Mouse (Mus musculus) adrenal gland (tissue): ENCODE results near the gene Pgghg.
"Not testable (repeated sequence)": the region's sequence is repeated elsewhere in the genome, so short reads cannot be mapped to it uniquely, and the experiment has no call there.

Experiments
- intact Hi-C: fragments of 180-260 bp; cut with DNase I; formaldehyde crosslinking; loops from one replicate; pipeline ENCODE4 v1.15.1; 2025

Gene Pgghg

GRCm38 (mm10) chr7:140953800-140954732 is 12.9 kb downstream of the Pgghg start:
- intact Hi-C loops: no loop called here

GRCm38 (mm10) chr7:140954733-140955071 is 13.5 kb downstream of the Pgghg start:
- intact Hi-C loops: loop anchor here (5.0 kb wide), 1 partner anchor 53 kb away; no protein-coding TSS in a partner anchor

- intact Hi-C loops: loop anchor here (5.0 kb wide), 1 partner anchor 52 kb away; no protein-coding TSS in a partner anchor
Measured at GRCm38 (mm10) chr7:140955342-140955741, 14.2 kb downstream of the Pgghg start.

- intact Hi-C loops: loop anchor here (5.0 kb wide), 1 partner anchor 51 kb away; no protein-coding TSS in a partner anchor
Measured at GRCm38 (mm10) chr7:140955758-140956555, 14.8 kb downstream of the Pgghg start, which contains the start of the genes Gm45717 and Ifitm2. Gene Gm45717 (minus strand): TSS chr7:140955937. Gene Ifitm2 (minus strand): TSS chr7:140955987.

GRCm38 (mm10) chr7:140956556-140956869 is 15.3 kb downstream of the Pgghg start:
- intact Hi-C loops: loop anchor here (5.0 kb wide), 1 partner anchor 51 kb away; no protein-coding TSS in a partner anchor

DNA sequence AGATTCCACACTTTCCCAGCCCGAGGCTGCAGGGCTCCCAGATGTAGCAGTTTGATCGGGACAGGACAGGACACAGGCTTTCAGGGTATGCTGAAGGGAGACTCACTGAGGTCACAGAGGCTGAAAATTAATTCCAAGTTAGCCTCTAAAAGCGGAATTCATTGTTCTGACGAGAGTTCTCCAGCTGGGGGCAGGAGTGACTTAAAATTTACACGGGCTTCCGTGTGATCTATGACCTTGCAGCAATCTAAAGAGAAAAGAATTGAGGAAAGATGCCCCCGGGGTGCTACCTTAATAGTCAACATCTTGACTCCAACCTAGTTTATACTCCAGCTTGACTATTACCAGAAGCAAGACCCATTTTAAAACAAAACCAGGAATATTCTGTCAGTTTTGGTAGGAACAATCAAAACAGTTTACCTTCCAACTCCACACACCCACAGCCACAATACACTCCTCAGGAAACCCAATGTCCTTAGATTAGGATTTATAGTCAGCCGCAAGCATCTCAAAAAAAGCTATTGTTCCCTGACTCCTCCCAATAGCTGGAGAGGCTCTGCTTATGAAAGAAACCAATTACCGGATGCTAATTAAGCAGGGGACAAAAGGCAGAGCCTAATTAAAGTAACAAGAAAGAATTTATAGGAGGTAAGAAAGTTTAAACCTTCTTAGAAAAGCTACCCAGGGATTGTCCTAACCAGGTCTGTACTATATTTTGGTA is 18.1 kb downstream of the Pgghg start:
- intact Hi-C loops: loop anchor here (2.0 to 5.0 kb wide), 2 partner anchors 48 to 89 kb away; no protein-coding TSS in a partner anchor

- intact Hi-C loops: loop anchor here (10.0 kb wide), 1 partner anchor 115 kb away; the partner anchor contains the start of genes Odf3 and Scgb1c1
Measured at GRCm38 (mm10) chr7:140960026-140960425, 18.8 kb downstream of the Pgghg start.

DNA sequence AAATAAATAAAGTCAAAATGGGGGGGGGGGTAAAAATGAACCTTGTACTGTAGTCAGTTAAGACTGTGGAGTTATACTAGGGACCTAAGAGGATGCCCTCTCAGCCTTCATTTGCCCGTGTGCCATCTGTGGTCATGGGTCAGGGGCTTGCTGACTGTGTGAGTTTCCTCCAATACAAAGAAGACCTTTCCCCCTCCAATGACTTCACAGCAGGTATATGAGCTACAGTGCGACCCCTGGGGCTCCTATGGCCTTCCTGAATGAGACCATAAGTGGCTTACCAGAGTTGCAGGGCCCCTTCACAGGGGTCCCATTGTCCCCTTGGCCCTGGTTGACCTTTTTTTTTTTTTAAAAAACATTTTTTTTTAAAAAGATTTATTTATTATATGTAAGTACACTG is 20.2 kb downstream of the Pgghg start:
- intact Hi-C loops: loop anchor here (10.0 kb wide), 1 partner anchor 117 kb away; the partner anchor contains the start of genes Odf3 and Scgb1c1

DNA sequence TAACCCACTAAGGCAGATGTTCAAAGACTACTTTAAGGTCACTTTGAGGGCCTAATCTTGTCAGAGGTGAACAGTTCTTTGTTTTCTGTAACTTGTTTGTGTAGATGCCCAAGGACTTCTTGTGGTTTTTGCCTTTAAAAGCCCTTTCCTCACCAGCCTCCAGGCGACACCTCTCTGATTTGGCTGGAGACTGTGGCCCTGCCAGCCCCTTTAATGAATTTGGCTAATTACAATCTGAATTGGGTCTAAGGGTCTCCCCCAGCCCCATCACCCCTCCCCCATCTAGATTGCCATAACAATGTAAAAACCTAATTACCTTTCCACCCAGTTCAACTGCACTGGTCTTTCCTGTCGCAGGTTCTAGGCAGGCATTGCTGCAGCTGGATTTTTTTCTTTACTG is 21.5 kb downstream of the Pgghg start:
- intact Hi-C loops: loop anchor here (10.0 kb wide), 1 partner anchor 118 kb away; the partner anchor contains the start of genes Odf3 and Scgb1c1

- intact Hi-C loops: loop anchor here (10.0 kb wide), 1 partner anchor 122 kb away; the partner anchor contains the start of genes Odf3 and Scgb1c1
Measured at GRCm38 (mm10) chr7:140966921-140967320, 25.7 kb downstream of the Pgghg start, which contains the start of gene Ifitm1. Gene Ifitm1 (plus strand): TSS chr7:140967221.

GRCm38 (mm10) chr7:140967862-140968591 is 26.8 kb downstream of the Pgghg start:
- intact Hi-C loops: loop anchor here (10.0 kb wide), 1 partner anchor 123 kb away; the partner anchor contains the start of genes Odf3 and Scgb1c1

GRCm38 (mm10) chr7:140968710-140969109 is 27.5 kb downstream of the Pgghg start:
- intact Hi-C loops: loop anchor here (10.0 kb wide), 1 partner anchor 124 kb away; the partner anchor contains the start of genes Odf3 and Scgb1c1

DNA sequence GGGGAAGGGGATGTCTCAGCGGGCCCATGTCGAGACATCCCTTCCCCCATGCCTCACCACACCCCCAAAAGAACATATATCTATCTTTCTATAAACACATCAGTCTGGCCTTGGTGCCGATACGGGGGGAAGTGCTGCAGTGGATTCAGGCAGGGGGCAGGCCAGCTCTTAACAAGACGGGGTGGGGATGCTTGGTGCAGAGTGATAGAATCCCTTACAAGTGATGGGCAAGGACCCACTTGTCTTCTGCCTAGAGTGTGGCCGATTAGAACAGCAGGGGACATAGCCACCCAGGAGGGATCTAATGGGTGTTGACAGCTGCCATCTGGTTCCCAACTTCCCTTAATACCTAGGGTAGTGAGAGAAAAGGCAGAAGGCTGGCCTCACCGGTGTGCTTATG is 29.7 kb downstream of the Pgghg start:
- intact Hi-C loops: loop anchor here (5.0 kb wide), 1 partner anchor 36 kb away; no protein-coding TSS in a partner anchor

- intact Hi-C loops: loop anchor here (5.0 kb wide), 1 partner anchor 36 kb away; no protein-coding TSS in a partner anchor
Measured at GRCm38 (mm10) chr7:140971479-140972171, 30.4 kb downstream of the Pgghg start.

GRCm38 (mm10) chr7:140973396-140974165 is 32.4 kb downstream of the Pgghg start:
- intact Hi-C loops: loop anchor here (5.0 kb wide), 1 partner anchor 34 kb away; no protein-coding TSS in a partner anchor

DNA sequence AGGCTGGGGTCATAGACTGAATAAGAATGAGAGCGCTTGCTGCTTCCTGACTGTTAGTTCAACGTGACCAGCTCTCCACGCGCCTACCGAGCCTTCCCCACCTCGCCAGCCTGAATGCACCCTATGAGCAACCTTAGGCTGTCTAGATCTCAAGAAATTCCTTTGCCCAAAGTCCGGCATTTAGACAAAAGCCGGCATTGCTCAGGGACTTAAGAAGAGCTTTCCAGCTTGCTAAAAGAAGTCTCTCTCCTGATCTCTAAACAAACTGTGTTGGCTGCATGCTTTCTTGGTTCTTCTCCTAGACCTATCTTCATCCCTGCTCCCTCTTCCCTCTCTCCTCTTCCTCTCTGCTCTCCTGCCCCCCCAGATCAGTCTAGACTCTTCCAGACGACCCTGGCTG is 33.7 kb downstream of the Pgghg start:
- intact Hi-C loops: loop anchor here (5.0 kb wide), 1 partner anchor 32 kb away; no protein-coding TSS in a partner anchor

GRCm38 (mm10) chr7:140975465-140975864 is 34.3 kb downstream of the Pgghg start:
- intact Hi-C loops: no loop called here

DNA sequence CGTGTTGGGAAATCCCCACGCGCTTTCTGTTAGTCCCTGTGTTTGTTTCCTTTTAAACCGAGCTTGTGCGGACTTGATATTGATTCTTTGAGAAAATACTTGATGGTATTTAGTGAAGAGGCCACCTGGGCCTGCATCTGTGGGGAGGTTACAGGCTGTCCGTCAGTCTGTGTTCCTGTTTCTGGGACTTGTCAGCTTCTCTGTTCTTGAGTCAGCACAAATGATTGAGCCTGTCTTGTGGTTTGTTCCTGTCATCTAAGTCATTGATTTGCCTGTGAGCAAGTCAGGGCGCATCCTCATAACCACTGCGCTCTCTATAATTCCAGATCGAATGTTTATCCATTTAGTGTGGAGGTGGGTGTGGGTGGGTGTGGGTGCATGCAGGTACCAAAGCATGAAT is 35.5 kb downstream of the Pgghg start:
- intact Hi-C loops: not testable (repeated sequence)
